Mouse (Mus musculus): ENCODE results near the gene Tarbp1.
A peak's percentile ranks its signal among the peaks of the same experiment; 100 is the strongest.
"Not testable (repeated sequence)": the region's sequence is repeated elsewhere in the genome, so short reads cannot be mapped to it uniquely, and the experiment has no call there.

Tarbp1 gene

DNA sequence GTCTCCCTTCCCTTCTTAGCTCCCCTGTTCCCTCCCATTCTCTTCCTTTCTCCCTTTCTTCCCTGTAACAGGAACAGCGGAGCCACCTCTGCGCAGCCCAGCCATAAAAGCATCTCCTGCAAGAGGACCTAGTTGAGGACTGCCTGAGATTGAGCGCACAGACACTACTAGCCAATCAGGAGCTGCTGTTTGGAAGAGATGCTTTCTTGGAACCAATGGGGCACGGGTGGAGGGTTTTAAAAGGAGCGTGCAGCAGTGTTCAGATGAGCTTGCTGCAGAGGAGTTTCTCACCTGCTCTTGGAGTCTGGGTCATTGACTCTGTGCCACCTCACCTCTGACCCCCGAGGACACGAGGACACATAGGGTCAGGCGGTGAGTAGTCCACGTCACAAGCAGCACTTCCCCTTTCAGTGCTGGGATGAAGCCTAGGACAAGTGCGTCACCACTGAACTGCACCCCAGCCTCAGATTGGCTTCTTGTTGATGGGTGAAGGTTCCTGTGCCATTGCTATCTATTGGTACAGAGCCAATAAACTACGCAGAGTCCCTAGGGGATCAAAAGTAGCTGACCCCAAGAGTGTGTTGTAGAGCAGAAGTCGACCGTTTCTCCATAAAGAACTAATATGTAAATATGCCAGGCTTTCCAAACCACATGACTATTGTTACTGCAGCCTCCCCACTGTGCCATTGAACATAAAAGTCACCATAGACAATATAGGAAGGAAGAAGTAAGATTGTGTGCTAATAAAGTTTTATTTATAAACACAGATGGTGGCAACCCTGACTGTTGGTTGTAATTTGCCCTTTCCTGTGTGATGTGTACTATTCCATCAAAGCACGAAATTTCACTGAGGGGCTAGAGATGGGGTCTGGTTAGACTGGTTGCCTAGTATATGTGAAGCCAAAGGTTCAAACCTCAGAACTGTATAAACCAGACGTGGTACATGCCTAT, 19.6 kb upstream of the Tarbp1 start:
- no peak for DNase-seq (ENCODE audit: low spot score)

DNA sequence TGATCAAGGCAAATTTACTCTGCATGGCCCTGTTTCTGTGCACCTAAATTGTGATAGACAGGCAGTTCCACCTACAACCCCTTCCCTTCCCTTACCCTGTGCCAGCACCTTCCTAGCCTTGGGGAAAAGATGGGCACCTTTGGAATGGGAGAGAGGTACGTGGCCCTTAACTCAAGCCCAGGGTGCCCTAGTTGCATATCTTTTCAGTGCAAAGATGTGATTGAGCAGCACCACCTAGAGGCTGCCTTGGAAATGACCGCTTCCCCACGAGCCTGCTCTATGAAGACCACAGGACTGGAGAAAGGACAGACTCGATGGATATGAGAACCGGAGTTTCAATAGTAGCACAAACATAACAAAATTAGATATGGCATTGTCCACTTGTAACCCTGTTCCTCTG, 8.1 kb upstream of the Tarbp1 start:
- DNase-seq (ENCODE audit: low spot score): peak; percentile 72

DNA sequence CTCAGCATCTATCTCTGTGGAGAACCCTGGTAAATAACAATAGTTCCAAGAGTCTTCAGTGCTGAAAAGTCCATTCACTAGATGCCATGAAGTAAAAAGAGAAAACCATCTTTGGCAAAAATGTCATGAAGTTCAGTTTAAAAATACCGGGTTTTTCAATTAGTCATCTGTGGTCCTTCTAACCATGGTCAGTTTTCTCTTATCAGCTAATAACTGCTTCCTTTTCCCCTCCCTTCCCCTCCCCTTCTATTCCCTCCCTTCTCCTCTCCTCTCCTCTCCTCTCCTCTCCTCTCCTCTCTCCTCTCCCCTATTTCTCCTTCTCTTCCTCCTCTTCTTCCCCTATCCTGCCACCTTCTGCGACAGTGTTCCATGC, 7.5 kb upstream of the Tarbp1 start:
- no peak for DNase-seq (ENCODE audit: low spot score)

DNA sequence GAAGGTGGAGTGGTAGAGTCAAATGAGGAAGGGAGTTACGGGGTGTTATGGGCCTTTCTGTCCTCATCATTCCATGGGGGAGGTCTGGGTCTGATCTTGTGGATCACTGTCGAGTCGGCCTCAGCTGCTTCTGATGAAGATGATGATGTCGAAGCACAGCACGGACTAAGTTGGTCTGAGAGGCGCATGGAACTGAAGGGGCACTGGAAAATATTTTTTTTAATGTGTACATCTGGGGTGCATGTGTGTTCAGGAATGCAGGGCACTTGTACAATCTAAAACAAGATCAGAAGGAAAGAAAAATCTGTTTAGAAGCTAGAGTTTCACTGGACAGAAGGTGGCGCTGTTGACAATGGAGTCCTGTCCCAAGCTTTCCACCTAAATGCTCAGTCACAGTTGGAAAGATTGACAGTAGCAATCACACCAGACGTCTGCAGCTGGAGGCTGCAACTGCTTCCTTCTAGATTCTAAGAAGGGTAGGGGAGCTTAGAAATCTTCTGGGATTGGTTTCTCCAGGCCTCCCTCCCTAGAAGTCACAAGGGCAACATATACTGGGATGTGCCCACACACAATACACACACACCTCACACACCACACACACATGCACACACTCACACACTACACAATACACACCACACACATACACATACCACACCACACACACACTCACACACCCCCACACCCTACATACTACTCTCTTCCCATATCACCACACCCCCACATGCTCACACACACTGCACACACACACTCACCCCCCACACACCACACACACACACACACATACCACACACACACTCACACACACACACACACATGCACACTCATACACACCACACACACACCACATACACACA, 6.9 kb upstream of the Tarbp1 start:
- DNase-seq (ENCODE audit: low spot score): peak; percentile 60

DNA sequence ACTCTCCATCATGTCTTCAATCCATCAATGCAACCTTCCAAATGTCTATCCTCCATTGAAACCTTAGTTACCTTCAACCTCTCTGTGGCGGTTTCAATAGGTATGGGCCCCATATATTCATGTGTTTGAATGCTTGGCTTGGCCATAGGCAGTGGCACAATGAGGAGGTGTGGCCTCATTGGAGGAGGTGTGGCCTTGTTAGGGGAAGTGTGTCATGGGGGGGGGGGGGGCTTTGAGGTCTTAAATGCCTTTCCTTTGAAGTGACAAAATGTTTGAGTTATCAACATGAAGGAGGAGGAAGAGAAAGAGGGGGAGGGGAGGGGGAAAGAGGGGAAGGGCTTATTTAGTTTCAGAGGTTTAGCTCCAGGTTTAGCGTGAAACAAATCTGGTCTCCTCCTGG, 5.5 kb upstream of the Tarbp1 start:
- DNase-seq (ENCODE audit: low spot score): no peak

DNA sequence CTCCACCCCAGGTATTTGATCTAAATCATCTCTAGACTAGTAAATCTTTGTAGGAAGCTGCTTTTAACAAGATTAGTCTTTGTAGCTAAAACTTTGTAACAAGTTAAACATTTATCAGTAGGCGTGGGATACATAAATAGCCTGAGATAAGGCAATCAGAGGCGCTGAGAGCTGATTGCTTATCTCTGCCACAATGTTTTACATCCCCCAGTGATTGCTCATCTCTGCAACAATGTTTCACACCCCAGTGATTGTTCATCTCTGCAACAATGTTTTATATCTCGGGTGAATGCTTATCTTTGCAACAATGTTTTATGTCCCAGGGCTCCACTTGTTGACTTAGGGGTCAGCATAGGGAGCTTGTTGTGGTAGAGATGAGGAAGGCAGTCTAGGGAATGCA, 3.8 kb upstream of the Tarbp1 start:
- no peak for DNase-seq (ENCODE audit: low spot score)

DNA sequence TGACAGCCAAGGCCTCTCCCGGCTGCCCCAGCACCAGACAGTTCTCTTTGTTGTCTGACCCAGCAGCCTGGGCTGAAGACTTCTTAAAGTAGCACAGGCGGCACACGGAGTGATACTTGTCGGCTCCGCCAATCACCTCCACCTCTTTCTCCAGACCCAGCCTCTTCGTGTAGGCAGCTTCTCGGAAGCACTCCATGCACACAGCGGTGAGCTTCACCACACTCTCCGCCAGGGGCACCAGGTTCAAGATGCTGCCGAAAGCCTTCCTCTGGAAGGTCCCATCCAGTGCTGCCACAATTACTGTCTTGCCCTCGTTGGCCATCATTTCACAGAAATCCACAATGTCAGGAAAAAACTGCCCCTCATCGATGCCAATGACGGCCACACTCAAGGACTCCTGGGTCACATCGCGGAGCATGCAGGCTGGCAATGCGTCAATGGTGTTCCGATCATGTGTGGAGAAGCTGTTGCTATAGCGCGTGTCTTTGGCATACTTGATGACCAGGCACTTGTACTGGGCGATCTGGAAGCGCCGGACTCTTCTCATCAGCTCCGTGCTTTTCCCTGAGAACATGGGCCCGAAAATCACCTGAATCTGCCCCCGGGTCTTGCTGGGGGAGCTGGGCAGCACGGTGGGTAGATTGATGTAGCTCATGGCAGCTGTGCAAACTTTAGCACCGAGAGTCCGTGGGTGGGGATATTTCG, 1.4 kb upstream of the Tarbp1 start:
- not testable (repeated sequence) for DNase-seq (ENCODE audit: low spot score)

DNA sequence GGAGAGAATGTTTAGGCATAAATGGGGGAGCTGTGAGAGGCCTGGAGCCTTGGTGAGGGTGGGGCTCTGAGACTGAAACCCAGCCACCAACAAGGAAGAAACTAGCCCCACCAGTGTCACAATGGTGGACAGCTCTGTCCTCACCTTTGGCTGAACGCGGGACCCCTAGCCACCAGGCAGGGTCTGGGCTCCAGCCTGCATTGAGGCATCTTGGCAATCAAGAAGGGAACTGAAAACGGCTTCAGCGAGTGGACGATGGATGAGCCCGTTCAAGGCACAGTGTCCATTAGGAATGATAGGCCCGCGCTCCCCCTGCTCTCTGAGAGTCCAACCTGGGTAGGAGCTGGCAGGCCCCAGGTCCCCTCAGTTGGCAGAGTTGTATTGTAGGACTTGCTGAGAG, 873 bp upstream of the Tarbp1 start:
- DNase-seq (ENCODE audit: low spot score): not testable (repeated sequence)

DNA sequence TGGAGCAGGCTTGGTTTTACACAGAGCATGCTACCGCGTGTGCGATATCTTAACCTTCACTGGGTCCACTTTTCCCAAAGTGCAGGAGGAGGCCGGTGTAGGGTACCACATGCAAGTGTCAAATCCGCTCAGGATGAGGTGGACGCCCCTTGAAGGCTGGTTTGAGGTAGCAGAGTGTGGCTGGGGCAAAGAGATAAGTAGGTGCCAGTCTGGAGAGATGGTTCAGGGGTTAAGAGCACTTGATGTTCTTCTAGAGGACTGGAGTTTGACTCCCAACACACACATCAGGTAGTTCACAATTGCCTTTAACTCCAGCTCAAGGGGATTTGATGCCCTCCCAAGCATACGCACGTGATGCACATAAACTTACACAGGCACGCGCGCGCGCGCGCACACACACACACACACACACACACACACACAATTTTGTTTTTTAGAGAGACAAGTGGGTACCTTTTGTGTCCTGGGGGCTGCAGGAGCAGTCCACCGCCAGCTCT, 1.0 kb downstream of the Tarbp1 start:
- no peak for DNase-seq (ENCODE audit: low spot score)

DNA sequence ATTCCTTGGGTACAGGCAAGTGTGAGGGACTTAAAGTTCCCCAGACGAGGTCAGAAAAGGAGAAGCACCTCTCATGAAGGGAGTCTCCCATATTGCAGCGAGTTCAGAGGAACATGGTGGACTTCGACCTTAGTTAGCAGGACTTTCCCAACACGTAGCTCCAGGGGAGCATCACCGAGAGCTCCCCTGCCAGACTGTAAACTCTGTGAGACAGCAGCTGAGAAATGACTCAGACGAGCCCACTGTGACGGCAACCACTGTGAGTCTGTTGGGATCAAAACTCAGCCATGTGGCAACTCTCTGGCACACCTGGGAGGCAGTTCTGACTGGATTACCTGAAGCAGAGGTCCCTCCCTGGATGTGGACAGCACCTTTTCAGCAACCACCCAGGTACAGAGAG, 10.8 kb downstream of the Tarbp1 start:
- DNase-seq (ENCODE audit: low spot score): no peak

DNA sequence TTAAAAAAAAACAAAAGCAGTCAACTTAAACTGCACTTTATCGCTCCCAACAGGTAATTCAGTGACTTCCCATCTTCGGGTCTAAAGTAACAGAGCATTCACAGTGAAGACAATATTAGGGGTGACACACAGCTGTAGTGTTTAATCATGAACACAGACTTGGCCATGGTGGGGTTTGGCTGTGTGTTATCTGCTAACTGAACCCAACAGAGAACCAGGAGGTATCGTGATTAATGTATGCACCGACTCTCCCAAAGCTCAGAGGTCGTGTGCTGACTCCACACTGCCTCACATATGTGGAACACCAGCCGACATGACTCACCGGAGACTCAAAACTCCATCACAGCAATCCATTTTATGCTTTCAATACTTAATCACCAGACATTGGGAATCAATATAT, 13.1 kb downstream of the Tarbp1 start:
- DNase-seq (ENCODE audit: low spot score): no peak

DNA sequence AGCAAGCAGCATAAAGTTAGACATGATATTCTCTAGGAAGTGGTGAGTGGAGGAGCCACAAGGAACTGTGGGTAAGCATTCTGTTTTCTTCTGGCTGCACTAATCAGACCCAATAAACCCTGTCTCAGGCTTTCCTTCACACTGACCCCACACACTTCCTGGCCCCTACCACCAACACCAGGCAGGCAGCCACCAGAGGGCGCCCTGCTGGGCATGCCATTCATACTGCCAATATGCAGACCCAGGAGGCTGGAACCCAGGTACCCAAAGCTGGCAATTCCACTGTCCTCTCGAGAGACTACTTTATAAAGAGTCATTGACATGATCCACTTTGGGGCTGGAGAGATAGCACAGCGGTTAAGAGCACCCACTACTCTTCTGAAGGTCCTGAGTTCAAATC, 14.6 kb downstream of the Tarbp1 start:
- DNase-seq (ENCODE audit: low spot score): peak; percentile 45

DNA sequence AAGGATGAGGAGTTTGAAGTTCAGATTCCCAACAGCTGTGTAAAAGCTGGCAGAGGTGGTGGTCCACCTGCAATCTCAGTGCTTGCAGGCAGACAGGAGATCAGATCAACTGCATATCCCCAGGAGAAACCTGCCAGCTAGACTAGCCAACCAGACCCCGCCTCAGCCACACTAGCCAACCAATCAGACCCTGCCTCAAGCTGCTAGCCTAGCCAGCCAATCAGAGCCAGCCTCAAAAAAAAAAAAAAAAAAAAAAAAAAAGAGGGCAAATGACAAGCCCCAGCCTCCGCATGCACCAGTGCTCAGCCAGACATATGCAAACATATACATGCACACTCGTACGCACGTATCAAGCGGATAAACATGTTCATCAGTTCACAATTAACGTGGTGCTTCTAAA, 19.5 kb downstream of the Tarbp1 start:
- no peak for DNase-seq (ENCODE audit: low spot score)

DNA sequence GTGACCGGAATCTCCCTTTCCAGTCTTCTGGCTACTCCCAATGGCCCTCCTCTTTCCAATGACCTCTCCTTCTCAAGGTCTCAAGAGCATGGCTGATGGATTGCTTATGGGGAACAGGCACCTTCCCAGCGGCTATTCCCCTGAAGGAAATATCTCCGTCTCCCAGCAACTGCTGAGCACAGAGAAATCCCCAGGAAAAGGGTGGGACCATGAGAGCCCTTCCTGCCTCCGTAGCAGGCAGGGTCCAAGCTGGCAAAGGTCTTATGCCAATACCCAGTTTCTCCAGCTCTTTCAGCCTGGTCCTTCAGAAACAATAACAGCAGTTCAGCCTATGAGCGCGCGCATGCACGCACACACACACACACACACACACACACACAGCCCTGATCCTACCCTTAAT, 23.7 kb downstream of the Tarbp1 start:
- no peak for DNase-seq (ENCODE audit: low spot score)

DNA sequence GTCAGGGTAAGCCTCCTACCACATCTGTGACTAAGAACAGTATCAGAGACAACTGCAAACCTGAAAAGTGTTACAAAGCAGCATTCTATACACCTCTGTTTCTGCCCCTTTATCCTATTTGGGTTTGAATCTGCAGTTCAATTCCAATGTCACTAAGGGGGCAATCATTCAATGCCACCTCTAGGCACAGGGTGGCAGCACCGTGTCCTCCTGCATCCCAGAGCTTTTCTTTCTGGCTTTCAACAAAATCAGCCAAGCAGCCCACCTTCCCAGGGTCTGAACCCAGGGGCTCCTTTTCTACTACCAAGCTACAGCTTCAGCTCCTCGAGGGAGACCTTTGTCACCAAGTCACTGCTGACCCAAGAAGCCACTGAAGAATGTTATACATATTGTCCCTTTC, 35.9 kb downstream of the Tarbp1 start:
- no peak for DNase-seq (ENCODE audit: low spot score)

DNA sequence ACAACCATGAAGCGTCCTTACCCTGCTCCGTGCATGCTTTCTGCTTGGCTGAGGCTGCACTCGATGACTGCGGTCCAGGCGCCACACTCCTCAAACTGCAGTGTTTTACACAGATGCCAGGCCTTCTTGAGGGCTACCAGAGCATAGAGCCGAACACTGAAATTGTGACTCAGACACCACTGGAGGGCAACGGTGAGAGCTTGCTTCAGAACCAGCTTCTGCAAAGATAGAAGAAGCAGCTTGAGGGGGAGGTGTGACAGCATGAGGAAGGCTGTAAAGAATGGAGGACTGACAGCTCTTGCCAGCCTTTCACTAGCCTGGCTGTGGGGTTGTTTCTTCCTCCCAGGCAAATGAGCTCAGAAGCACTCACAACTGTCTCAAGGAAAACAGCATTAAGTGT, 41.0 kb downstream of the Tarbp1 start:
- no peak for DNase-seq (ENCODE audit: low spot score)

DNA sequence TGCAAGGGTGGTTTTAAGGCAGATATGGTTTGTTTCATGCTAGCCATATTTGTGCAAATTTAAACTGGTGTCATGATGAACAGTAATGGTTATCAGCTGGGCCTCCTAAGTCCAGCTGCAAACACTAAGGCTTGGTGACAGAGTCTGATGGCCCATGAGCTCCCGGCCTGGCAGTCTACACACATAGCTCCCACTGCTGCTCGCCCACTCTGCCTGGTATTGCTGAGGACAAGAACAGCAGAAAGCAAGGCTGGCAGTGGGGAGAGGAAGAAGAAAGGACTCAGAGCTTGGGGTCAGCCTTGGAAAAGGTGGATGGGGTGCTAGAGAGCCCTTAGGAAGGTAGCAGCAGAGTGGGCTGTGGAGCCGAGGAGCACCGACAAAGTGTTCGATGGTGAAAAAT, 45.2 kb downstream of the Tarbp1 start:
- DNase-seq (ENCODE audit: low spot score): no peak

DNA sequence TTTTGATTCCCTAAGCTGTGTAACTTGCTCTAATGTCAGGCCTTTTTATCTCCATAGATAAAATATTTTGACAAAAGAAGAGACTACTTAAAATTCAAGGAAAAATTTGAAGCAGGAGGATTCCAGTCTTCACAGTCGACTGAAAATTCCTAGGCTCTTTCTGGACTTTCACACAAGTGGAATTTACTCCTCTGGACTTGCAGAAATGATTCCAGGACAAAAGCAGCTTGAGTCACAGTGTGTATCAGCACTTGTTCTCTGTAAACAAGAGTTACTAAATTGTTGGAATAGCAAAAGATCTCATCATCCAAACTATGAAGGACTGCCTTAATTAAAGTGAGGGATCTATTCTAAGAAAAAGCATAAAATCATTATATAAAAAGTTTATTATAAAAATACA, 49.9 kb downstream of the Tarbp1 start:
- DNase-seq (ENCODE audit: low spot score): no peak

DNA sequence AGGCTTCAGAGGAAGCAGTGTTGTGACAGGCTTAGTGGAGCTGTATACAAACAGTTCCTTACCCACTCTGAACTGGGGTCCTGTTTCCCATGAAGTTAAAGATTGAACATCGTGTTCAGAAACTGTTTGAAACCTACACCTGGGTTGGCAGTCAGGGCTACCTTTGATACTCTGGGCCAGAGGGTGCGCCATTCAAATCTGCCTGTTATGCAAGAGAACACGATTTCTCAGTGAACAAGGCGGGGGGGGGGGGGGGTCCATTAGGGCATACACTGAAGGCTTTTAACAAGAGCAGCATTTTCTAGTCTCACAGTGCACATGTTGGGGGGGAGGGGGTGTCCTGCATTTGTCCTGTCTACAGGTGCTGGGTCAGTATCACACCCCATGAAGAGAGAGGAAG, 50.7 kb downstream of the Tarbp1 start:
- DNase-seq (ENCODE audit: low spot score): no peak

DNA sequence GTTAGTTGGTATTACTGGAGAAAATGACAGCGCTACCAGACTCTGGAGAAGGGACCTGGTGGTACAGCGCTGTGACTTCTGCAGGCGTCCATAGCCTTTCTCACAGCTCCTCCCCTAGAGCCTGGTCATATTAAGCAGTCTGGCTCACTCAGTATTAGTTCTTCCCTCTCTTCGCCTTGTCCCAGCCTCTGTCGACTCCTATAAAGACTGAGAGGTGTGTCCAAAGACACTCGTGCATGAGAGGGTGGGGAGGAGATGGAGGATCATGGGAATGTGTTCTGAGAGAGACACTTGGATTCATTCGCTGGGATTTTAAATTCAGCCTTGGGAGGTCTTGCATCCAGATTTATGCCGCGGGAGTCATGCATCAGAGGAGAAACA, 52.0 kb downstream of the Tarbp1 start:
- peak; percentile 8 for DNase-seq (ENCODE audit: low spot score)

DNA sequence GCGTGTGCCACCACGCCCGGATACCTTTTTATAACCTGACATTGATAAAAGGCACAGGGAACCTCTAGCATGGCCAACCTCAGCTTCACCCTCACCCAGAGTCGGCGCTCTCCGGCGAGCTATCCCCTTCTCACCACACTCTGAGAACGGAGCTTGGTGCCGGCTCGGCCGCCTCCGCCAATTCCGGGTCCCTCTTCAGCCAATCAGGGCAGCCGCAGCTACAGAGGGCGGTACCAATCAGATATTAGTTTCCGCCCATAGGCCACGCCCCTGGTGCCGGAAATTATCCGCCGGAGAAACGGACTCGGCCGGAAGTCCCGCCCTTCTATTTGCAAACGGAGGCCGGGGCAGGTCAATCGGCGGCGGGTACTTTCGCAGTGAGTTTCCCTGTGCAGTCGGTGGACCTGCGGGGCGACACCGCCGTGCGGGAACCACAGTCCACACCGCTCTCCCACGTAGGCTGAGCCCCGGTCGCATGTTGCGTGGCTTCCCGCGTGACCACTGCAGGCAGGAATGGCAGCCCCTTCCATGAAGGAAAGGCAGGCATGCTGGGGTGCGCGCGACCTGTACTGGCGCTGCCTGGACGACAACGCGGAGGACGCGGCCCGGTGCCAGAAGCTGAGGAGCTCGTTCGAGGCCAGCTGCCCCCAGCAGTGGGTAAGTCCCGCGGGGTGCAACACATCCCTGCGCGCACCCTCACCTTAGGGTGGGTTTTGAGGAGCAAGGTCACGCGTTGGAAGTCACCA, 52.5 kb downstream of the Tarbp1 start, which contains the start of gene Coa6:
Gene Coa6, plus strand, starts transcription at position 342 of the 746 bp plus-strand sequence.
- DNase-seq (ENCODE audit: low spot score): peak; percentile 99

DNA sequence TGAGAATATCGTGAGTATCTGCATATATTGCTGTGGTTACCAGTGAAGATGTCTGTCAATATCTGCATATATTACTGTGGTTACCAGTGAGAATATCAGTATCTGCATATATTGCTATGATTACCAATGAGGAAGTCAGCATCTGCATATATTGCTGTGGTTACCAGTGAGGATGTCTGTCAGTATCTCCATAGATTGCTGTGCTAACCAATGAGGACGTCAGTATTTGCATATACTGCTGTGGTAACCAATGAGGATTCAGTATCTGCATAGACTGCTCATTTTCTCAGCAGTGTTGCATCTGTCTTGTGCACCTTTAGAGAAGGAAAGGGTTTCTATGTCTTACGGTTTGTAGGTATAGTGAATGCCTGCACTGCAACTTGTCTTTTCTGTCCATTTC, 54.0 kb downstream of the Tarbp1 start:
- DNase-seq (ENCODE audit: low spot score): no peak
